Mouse (Mus musculus): ENCODE data around the gene Tmem51.

Tmem51 gene

GRCm38 (mm10) chr4:142081631-142082283 lies 2.3 kb downstream of the Tmem51 start:
- in situ Hi-C loops (cut with MboI, MseI): loop anchor here (5.0 kb wide), 1 partner anchor 99 kb away; no protein-coding TSS in a partner anchor

GRCm38 (mm10) chr4:142080901-142081630 lies 3.0 kb downstream of the Tmem51 start:
- in situ Hi-C loops (cut with MboI, MseI): loop anchor here (5.0 kb wide), 1 partner anchor 99 kb away; no protein-coding TSS in a partner anchor

GRCm38 (mm10) chr4:142080487-142080767 lies 3.7 kb downstream of the Tmem51 start:
- in situ Hi-C loops (cut with MboI, MseI): loop anchor here (5.0 kb wide), 1 partner anchor 98 kb away; no protein-coding TSS in a partner anchor

DNA sequence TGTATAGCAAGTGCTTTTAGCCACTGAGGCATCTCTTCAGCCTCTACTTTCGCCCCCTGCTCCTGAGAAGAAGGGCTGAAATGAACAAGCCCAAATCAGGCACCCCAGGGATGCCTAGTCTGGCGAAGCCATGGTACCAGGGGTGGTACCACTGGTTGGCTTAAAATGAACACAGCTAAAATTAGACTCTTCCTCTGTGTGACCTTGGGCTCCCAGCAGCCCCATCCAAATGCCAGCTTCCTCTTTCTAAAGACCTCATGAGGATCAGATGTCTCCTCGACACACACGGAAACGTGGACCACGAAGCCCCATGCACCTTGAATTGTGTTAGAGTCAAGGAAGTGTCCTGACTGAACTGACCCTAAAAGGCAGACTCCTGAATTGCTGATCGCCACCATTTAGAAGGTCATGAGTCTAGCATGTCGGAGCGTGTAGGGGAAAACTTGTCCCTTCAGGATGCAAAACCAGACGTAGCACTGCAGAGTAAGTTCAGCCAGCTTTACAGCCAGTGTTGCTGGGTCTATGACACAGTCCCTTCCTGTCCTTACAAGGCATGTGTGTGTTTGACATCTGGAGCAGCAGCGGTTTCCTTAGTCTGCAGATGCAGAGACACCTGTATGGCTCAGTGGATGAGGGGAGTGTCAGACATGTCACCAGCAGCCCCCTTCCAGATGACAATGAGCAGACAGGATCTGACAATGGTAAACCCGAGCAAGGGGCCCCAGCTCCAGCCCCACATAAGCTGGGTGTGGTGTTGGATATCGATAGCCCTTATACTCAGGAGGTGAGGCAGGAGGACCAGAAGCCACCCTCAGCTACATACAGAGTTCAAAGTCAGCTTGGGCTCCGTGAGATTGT lies 4.2 kb downstream of the Tmem51 start:
- in situ Hi-C loops (cut with MboI, MseI): loop anchor here (5.0 kb wide), 1 partner anchor 98 kb away; no protein-coding TSS in a partner anchor

DNA sequence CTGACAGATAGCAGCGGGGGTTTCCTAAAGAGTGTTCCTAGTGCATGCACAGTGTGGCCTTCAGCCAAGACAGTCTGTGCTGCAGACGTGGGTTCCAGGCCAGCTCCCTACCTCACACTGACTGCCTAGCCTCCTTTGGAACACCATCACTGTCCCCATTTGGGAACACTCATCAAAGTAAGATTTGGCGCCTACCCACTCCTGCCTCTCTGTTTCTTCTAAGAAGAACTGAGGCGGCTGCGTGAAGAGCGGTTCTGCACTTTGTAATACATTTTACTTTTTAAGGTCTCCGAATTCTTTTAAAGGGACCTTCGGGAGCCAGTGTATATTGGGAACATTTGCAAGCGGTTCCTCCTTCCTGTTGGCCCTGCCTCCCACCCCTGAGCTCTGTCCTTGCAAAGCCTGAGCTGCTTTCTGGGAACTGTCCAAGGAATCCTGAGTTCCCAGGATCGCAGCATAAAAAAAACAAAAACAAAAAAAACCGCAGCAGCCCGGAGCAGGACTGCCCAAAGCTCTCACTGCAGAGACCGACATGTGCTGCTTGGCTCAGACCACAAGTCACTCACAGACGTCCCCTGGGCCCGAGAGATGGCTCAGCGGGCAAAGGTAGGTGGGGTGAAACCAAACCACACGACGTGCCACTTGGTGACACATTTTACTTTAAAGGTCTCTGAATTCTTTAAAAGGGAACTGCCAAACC lies 6.4 kb downstream of the Tmem51 start:
- in situ Hi-C loops (cut with MboI, MseI): no loop called here

DNA sequence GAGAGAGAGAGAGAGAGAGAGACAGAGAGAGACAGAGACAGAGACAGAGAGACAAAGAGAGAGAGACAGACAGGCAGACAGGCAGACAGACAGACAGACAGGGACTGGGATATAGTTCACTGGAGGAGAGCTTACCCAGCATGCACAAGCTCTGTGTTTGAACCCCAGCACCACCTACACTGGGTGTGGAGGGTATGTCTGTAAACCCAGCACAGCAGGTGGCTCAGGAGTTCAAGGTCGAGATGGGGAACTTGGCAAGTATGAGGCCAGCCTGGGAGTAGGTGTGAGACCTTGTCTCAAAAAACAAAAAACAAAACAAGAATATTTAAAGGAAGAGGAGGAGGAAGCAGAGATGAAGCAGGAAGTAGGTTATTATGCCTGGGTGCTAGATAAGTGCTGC lies 7.2 kb downstream of the Tmem51 start:
- in situ Hi-C loops (cut with MboI, MseI): no loop called here

DNA sequence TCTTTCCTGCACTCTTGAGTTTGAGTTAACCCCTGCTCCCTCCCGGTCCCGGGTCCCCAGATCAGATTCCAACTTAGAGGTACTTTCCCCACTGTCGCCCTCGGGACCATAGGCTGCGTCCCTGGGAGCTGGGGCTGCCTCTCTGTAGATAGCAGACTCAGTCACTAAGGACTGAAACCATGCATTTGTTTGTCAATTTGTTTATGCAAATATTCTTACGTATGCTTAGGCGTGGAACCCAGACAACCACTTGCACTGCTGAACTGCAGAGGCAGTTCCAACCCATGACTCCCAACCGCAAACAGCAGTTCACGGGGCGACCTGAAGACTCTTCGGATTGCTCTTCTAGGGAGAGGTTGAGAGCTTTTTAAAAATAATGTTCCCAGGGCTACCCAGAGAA lies 8.2 kb downstream of the Tmem51 start:
- in situ Hi-C loops (cut with MboI, MseI): no loop called here

DNA sequence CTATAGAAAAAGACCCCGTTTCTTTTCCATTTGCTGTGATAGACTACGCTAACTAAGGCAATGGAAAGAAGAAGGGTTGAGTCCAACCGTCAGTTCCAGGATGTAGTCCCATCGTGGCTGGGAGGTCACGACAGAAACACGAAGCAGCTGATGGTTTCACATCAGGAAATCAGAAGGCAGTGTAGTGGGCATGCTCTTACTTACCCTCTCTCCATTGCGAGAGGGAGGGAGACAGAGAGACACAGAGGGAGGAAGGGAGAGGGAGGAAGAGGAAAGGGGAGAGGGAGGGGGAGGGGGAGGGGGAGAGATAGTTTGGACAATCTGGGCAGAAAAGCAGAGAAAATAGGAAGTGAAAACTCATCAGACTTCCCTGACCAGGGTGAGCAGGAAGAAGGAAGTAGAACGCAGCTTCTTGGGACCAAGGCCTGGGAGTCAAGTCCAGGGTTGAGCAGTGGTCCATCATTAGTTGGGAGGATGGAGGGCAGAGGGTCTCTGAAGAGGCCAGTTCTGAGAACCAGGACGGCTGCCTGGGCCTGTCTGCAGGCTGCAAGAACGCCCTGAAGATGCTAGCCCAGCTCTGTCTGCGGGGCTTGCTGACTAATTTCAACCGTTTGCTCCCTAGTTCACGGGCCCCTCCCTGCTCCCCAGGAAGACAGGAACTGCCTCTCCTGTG lies 9.9 kb downstream of the Tmem51 start:
- in situ Hi-C loops (cut with MboI, MseI): no loop called here

DNA sequence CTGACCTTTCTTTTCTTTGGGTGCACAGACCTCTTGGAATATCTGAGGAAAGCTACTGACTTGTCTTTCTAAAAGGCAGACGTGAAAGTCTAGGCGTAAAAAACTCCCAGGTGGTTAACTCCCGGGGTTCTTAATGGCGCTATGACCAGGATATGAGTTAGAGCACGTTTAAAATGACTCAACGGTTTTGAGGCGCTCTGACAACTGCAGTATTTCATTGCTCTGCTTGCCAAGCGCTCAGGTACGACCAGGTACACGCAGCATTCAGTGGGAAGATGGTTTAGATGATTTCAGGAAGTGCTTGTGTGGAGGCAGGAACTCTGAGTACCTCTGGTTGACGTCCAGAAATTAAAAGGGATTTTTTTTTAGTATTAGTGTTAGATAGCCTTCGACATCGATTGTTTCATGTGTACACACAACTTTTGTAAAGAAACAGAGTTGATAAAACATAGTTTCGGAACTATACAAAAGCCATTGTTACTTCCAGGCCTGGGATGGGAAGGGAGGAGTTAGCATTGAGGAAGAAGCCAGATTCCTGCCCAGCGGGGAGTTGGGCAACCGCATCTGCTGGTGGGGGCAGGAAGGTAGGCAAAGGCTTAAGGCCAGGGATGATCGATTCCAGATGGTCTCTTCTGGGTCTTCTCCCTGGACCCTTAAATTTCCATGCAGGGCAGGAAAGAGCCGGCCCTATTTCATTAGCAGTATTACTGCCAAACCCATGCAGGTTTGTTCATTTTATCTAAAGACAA lies 12.7 kb downstream of the Tmem51 start:
- in situ Hi-C loops (cut with MboI, MseI): no loop called here

DNA sequence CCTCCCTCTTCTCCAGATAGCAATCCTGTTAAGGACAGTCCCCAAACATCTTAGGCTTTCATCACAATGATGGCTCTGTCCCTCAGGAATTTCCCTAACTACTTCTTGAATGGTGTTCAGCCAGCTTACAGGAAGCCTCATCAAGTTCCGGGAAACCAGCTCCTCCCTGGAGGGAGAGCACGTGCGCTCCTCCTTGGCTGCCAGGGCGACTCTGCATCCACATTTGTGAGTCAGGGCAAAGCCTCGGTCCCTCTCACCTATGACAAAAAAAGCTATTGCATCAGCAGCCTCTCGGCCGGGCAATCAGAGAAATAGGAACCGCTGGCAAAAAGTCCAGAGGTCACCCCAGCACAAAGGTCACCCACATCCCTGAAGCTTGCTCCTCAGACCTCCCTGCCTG lies 13.3 kb downstream of the Tmem51 start:
- in situ Hi-C loops (cut with MboI, MseI): no loop called here

DNA sequence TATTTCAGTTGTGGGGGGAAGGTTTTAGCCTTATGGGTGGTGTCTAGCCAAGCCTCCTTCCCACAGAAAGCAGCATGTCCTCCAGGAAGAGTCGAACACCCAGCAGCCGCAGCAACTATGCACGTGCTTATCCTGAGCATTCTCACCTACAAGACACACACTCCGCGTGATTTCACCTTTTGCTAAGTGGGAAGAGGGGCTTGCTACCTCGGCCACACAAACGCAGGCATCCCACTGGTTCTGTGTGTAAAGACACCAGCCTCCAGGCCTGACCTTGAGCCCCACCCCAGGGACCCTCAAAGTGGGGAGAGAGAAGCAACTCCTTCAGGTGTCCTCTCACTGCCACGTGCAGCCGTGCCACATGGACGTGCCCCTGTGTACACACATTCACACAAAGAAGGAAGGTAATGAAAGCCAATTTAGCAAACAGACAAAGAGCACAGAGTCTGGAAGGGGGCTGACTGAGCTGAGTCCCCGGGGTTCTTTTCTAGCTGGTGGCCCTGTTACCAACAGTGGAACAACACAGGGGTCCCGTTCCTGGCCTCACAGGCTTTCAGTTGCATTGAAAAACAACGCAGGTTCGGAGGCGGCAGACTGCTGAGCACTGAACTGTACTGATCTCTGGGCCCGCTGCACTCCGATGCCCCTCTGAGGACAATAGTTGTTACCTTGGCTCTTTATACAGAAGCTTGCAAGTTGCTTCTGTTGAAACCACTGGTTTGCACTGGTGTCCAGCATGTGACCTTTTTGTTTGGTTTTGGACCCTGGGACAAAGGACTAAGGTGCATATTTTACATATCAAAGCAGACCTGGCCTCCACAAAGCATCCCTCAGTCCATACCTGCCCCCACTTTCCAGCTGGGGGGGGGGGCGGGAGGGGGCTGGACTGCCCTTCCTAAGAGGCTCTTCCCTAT lies 14.9 kb downstream of the Tmem51 start:
- in situ Hi-C loops (cut with MboI, MseI): no loop called here

DNA sequence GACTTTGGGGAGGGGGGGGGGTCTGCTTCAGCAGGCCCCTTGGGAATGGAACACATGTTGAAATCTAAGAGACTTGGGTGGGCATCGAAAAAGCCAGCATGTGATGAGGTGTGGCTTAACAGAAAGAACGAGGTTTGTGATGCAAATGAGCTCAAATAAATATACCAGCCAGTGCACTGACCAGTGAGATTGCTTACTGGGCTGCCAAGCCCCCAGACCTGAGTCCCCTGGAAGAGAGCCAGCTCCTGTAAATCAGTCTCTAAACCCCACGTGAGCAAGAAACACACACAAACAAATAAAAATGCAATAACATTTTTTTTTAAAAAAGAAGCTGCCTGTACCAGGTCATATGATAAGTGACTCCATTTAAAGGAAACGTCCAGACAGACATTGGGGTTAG lies 17.5 kb downstream of the Tmem51 start:
- in situ Hi-C loops (cut with MboI, MseI): no loop called here

DNA sequence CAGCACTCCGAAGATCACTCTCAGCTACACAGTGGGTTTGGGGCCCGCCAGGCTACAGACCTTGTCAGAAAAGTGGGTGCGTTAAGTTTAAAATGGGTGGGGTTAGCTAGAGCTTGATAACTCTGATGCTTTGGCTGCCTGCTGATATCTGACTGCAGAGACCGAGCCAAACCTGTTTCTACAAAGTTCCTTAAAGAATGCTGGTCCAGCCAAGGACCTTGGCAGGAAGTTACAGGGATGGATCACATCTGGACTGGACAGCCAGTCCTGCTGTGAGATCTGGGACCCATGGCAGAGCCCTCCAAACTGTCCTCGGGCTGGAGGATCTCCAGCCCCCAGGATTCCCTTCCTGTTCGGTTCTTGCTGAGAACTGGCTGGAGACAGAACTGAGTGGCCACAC lies 18.3 kb downstream of the Tmem51 start:
- in situ Hi-C loops (cut with MboI, MseI): no loop called here

DNA sequence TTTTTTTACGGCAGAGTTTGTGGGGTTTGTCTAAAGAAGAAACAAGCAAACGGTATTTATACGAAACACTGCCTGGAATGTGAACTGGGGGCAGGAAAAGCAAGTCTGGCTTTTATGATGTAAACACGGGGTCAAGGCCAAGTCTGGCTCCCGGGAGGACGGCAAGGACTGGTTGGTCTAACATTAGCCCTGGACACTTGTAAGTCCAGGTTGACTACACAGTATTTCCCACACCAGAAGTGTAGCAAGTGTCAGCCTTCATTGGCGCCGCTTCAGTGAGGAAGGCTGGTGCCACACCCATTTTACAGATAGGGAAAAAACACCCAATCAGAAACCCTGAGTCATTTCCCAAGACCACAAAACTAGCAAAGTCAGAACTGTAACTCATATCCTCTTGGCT lies 18.8 kb downstream of the Tmem51 start:
- in situ Hi-C loops (cut with MboI, MseI): no loop called here

- in situ Hi-C loops (cut with MboI, MseI): no loop called here
Observed at GRCm38 (mm10) chr4:142064582-142065228, 19.4 kb downstream of the Tmem51 start.

GRCm38 (mm10) chr4:142063057-142063534 lies 21.0 kb downstream of the Tmem51 start:
- in situ Hi-C loops (cut with MboI, MseI): no loop called here

DNA sequence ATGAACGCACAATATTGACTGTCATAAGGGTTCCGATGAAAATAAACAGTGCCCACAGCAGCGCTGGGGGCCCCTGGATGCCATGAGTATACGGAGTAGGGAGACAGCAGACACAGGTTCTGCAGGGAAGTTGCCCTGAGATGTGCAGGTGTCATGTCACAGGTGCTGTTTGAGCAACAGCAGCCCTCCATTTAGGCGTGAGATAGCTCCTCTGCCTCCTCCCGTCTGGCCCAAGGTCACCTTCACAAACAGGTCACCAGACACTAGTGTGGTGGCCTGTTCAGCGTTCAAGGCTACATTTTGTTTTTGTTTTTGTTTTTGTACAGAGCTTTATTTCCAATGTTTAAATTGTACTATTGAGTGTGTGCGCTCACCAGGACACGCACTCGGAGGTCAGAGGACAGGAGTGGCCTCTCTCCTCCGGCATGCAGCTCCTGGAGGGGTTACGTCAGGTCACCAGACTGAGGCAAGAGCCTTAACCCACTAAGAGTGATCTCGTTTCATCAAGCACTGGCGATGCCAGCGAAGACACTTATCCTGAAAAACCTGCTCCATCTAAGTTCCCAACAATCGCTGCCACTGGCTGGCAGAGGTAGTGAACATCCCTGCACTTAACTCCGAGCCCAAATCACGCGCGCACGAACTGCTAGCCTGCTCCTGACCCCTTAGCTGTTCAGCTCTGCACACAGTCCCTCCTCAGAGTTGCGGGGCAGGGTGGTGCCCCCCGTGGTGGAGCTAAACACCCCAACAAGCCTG lies 22.4 kb downstream of the Tmem51 start:
- in situ Hi-C loops (cut with MboI, MseI): no loop called here
